Mouse (Mus musculus) ovary, postnatal 36 days (tissue): Measurements from ENCODE around the gene Atp13a1.

Source experiments
- DNase-seq: peaks from one replicate; pipeline ENCODE4 v3.0.0; 2022; ENCODE audit warnings: low spot score, mixed read lengths

The Atp13a1 gene

DNA sequence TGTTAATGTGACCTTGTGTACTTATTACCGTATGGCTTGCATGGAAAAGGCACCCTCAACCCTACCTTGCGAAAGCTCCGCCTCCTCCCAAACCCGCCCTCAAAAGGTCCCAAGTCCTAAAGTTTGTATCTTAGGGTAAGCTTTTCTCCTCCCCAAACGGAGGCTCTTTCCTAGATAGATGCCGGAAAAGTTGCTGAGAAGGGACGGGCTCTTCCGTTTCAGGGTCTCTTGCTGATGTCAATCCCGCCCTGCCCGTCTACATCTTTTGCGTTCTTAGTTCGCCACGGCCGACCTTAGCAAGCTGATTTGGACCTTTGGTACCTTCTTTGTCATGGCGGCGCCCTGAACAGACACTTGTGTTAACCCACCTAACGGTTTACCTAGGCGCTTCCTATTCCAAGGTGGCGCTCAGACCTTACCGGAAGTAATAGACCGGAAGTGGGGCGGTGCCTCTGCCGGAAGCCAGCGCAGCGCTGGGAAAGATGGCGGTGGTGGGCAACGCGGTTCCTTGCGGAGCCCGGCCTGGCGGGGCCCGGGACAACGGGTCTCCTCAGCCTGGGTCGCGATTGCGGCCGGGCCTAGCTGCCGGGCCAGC, at the start of gene Atp13a1, which contains the start of gene Zfp866:
Gene Atp13a1, plus strand, starts transcription at position 391 of the 595 bp plus-strand sequence.
Gene Zfp866, minus strand, starts transcription at position 406 of the 595 bp plus-strand sequence.
- peak; percentile 85 for DNase-seq

DNA sequence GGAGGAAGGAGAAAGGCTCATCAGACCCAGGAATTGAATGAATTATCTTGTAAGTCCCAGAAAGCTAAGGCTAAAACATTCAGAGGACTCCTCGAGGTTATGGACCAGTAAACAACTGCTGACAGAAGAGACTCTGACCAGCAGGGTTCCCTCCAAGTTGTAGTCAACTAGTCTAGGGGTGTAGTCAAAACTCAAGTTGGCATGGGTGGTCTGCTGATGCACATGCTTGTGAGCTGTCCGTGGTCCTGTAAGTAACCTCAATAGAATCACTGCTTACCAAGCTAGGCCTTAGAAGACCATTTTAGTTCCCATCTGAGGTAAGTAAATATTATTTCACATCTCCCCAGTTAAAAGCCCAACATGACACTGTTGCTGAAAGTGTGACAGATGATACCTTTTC, 49.7 kb upstream of the Atp13a1 start:
- DNase-seq, result no peak

DNA sequence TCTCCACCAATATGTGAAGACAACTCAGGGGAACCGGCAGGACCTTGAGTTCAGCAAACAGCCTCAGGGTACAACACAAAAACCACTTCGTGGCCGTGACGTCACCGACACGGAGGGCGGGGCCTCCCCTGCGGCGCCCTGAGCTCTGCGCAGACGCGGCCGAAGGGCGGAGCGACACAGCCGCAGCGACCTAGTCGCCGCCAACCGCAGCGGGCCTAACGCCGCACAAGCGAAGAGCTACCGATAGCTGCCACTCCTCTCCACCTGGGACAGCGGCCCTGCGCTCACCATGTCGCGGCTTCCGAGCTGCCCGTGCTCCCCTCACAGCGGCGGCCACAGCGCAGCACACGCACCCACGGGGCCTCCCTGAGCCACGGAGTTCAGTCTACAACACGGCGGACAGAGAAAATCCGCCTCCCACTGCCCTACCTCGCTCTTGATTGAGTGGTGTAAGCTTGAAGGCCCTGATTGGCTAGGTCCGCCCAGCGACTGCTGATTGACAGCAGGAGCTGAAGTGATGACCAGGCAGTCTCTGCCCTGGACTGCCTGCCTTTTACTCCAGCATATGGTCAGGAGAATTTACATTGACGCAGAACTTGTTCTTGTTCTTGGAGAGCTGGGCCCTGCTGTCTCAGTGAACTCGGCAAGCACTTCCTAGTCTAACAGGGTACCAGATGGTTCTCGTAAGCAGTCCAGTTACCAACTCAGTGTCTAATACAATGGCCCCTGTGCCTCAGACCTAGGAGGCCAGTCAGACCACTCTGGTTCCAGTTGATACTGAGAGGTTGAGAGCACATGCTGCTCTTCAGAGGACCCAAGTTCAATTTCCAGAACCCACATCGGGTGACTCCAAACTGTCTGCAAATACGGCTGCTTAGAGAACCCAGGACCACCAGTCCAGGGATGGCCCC, 41.2 kb upstream of the Atp13a1 start, which contains the start of gene Zfp963:
Gene Zfp963, minus strand, starts transcription at position 427 of the 911 bp plus-strand sequence.
- peak; percentile 95 for DNase-seq

GRCm38 (mm10) chr8:69752437-69752836, 38.5 kb upstream of the Atp13a1 start:
- no peak for DNase-seq

DNA sequence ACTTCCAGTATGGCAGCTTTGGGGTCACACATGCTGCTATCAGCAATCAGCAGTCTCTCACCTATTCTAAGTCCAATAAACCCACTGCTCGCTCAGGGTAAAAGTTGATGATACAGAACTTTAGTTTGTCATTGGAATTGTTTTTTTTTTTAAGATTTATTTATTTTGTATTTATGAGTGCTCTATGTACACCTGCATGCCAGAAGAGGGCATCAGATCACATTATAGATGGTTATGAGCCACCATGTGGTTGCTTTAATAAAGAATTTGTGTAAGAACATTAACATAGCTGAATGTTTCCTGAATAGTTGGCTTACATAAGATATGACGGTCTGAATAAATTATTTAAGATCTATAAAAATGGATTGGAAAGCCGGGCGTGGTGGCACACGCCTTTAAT, 32.6 kb upstream of the Atp13a1 start:
- no peak for DNase-seq

- DNase-seq, result no peak
Measured at GRCm38 (mm10) chr8:69761814-69762445, 29.0 kb upstream of the Atp13a1 start.

GRCm38 (mm10) chr8:69771221-69771620, 19.7 kb upstream of the Atp13a1 start:
- DNase-seq, result no peak

DNA sequence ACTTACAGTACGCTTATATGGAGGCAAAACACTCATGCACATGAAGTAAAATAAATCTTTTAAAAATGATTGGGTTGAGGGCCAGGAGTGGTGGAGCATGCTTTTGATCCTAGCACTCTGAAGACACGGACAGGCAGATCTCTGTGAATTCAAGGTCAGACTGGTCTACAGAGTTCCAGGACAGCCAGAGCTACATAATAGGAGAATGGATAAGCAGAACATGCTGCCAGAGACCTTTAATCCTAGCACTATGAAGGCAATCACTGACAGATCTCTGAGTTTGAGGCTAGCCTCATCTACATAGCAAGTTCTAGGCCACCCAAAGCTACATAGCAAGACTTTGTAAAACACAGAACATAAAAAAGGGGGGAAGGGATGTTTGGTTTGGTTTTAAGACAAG, 18.9 kb upstream of the Atp13a1 start:
- DNase-seq, result no peak

DNA sequence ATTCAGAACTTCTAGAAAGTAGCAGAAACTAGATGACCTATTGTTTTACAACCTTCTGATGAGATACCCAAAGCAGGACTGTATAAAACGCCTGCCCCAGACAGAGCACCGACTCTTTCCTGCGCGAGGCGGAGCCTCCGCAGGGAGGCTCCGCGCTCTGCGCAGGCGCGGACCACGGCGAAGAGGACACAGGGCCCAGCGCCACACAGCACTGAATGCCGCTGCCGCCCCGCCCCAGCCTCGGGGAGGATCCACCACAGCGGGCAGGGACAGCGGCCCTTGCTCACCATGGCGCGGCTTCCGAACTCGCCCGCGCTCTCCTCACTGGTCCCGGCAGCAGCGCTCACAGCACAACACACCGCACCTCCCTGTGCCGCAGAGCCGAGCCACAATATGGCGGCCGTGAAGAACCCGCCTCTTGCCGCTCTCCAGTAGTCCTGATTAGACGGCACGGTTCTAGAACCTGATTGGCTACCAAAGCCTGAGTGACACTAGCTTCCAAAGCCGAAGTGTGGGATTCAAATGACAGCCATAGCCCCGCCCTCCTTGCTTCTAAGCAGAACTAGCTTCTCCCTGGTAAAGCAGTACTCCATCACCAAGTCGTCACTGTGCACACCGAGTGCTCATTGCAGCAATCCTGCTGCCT, 16.3 kb upstream of the Atp13a1 start, which contains the start of gene Gm20422:
Gene Gm20422, minus strand, starts transcription at position 384 of the 646 bp plus-strand sequence.
- peak; percentile 83 for DNase-seq

- no peak for DNase-seq
Measured at GRCm38 (mm10) chr8:69775149-69775534, 15.8 kb upstream of the Atp13a1 start.

GRCm38 (mm10) chr8:69777111-69777510, 13.9 kb upstream of the Atp13a1 start:
- DNase-seq, result no peak

GRCm38 (mm10) chr8:69789105-69789504, 1.9 kb upstream of the Atp13a1 start:
- no peak for DNase-seq

DNA sequence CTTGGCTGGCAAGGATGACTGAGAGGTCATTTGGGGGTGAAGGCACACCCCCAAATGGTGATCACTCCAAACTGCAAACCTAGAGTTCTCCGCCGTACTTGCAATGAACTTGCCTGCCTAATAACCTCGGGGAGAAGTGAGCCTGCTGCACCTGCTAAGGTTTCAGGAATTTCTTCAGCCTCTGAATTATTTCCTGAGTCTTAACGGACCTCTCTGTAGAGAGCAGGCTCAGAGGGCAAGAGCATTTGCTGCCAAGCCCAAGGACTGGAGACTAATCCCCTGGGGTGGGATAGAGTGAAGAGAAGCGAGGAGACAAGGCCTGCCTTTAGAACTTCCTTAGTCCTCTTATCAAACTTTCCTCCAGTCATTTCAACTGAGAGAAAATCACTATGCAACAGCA, 1.2 kb upstream of the Atp13a1 start:
- no peak for DNase-seq

GRCm38 (mm10) chr8:69790364-69790763, 599 bp upstream of the Atp13a1 start:
- no peak for DNase-seq

- DNase-seq, result no peak
Measured at GRCm38 (mm10) chr8:69791415-69792068, 579 bp downstream of the Atp13a1 start.

DNA sequence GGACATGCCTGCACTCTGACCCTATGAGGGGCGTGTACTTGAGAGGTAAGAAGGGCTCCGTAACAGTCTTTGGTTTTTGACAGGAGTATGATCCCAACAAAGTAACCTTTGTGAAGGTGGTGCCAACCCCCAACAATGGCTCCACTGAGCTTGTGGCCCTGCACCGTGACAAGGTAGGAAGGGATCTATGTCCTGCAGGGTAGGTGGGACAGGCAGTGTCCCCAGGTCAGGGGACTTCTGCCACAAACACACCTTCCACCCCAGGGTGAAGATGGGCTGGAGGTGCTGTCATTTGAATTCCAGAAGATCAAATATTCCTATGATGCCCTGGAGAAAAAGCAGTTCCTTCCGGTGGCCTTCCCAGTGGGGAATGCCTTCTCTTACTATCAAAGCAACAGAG, 2.7 kb downstream of the Atp13a1 start:
- no peak for DNase-seq

DNA sequence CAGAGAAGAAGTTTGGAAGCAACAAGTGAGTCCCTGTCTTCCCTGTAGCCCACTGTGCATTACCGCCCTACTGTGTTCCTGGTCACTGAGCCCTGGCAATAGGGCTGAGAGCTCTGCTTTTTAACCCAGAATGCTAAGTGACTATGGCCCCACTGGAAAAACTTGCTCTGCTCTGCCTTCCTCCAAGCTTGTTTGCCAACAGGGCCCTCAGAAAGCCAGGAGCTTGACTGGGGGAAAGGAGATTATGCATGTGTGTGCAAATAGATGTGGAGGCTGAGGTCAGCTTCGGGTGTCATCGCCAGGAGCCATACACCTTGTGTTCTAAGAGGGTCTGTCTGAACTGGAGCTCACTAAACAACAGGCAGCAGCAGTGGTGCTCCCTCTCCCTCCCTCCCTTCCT, 3.1 kb downstream of the Atp13a1 start:
- no peak for DNase-seq

GRCm38 (mm10) chr8:69794901-69795300, 3.9 kb downstream of the Atp13a1 start:
- no peak for DNase-seq

DNA sequence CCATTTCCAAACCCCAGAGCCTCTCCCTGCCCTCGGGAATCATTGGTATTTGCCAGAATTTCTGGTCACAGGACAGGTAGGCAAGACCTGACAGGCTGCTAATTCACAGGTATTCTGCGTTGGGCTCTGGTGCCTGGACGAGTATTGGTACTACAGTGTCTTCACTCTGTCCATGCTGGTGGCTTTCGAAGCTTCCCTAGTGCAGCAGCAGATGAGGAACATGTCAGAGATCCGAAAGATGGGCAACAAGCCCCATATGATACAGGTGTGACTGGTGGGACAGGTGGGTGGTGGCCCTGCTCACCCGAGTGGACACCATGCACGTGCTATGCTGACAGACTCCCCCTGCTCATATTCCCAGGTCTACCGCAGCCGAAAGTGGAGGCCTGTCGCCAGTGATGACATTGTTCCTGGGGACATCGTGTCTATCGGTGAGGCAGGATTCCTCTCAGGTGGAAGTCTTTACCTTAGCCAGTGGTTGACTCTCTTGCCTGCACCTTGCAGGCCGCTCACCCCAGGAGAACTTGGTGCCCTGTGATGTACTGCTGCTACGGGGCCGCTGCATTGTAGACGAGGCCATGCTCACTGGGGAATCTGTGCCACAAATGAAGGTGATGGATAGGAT, 5.9 kb downstream of the Atp13a1 start:
- no peak for DNase-seq

- DNase-seq, result no peak
Measured at GRCm38 (mm10) chr8:69797661-69798060, 6.7 kb downstream of the Atp13a1 start.

DNA sequence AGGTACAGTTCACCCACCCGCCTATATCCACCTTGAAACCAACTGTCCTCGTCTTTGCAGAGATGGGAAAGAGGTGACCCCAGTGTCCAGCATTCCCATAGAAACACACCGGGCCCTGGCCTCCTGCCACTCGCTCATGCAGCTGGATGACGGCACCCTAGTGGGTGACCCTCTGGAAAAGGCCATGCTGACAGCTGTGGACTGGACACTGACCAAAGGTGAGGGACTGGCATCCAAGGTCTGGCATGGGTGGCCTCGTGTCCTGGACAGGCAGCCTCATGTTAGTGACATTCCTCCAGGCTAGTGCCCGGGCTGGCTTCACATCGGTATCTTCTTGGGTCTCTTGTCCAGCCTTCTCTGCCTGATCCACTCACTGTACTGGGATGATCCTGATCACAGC, 8.3 kb downstream of the Atp13a1 start:
- DNase-seq, result no peak
